Comparison of ENCODE assay signal across 27 mouse cellular contexts in genomic region chr1:154861416-154861815, GRCm38 (mm10). TPM values are rescaled to one million over a fixed set of nuclear protein-coding genes. Genes with fewer than 3 reads are reported as not detected.
A peak's percentile ranks its signal among the peaks of the same experiment; 100 is the strongest.
DNase-seq lines count a peak whose midpoint lies in the region; ATAC-seq and TF ChIP-seq lines count a peak whose summit lies in the region.
"Had no signal": no experiment of that assay in that cellular context is flagged by ENCODE, and none has a peak within 500 bp of the region (broad histone marks: within the 10 kb centered on the region; RNA-seq: fewer than 3 reads in every experiment).

No protein-coding gene starts in this region.

- no peak overlapping the region for H3K4me2 ChIP-seq in forebrain, postnatal 0 days (ENCODE audit: low read depth)
- H3K4me2 ChIP-seq in forebrain, embryonic 13.5 days: no peak overlapping the region
- H3K4me2 ChIP-seq in midbrain, postnatal 0 days (ENCODE audit: low read depth, low read length, poor library complexity, severe bottlenecking): no peak overlapping the region
- no peak overlapping the region for H3K4me2 ChIP-seq in midbrain, embryonic 13.5 days (replicated peaks)
- H3K4me2 ChIP-seq in heart, embryonic 11.5 days: no peak overlapping the region
- H3K4me2 ChIP-seq: heart, embryonic 13.5 days; hindbrain, embryonic 13.5 days; limb, embryonic 15.5 days; lung, embryonic 15.5 days; neural tube, embryonic 12.5 days had no signal

- H3K36me3 ChIP-seq in forebrain, postnatal 0 days (ENCODE audit: insufficient read depth): no peaks in the 10 kb centered on the region
- no peaks in the 10 kb centered on the region for H3K36me3 ChIP-seq in forebrain, embryonic 13.5 days (ENCODE audit: poor library complexity, severe bottlenecking)
- no peaks in the 10 kb centered on the region for H3K36me3 ChIP-seq in midbrain, postnatal 0 days (ENCODE audit: insufficient read depth, low read length)
- H3K36me3 ChIP-seq in midbrain, embryonic 13.5 days: no peaks in the 10 kb centered on the region
- H3K36me3 ChIP-seq in heart, embryonic 11.5 days (ENCODE audit: control insufficient read depth, insufficient read depth, low read length): no peaks in the 10 kb centered on the region
- H3K36me3 ChIP-seq: heart, embryonic 13.5 days; hindbrain, embryonic 13.5 days; limb, embryonic 15.5 days; lung, embryonic 15.5 days; neural tube, embryonic 12.5 days had no signal

- H3K9ac ChIP-seq in forebrain, postnatal 0 days: no peak overlapping the region
- no peak overlapping the region for H3K9ac ChIP-seq in forebrain, embryonic 13.5 days
- no peak overlapping the region for H3K9ac ChIP-seq in midbrain, postnatal 0 days (replicated peaks; ENCODE audit: low read length, poor library complexity, severe bottlenecking)
- no peak overlapping the region for H3K9ac ChIP-seq in midbrain, embryonic 13.5 days (replicated peaks)
- no peak overlapping the region for H3K9ac ChIP-seq in heart, embryonic 11.5 days (ENCODE audit: low read depth, low read length)
- H3K9ac ChIP-seq: heart, embryonic 13.5 days; hindbrain, embryonic 13.5 days; limb, embryonic 15.5 days; liver, embryonic 14.5 days; lung, embryonic 15.5 days; neural tube, embryonic 12.5 days had no signal

- H3K4me3 ChIP-seq in forebrain, postnatal 0 days (ENCODE audit: low read depth, low read length): no peak overlapping the region
- H3K4me3 ChIP-seq in forebrain, embryonic 13.5 days: no peak overlapping the region
- H3K4me3 ChIP-seq in midbrain, postnatal 0 days (ENCODE audit: low read depth, low read length): no peak overlapping the region
- no peak overlapping the region for H3K4me3 ChIP-seq in midbrain, embryonic 13.5 days (replicated peaks)
- no peak overlapping the region for H3K4me3 ChIP-seq in heart, embryonic 11.5 days (ENCODE audit: low read depth, low read length)
- H3K4me3 ChIP-seq: heart, embryonic 13.5 days; hindbrain, embryonic 13.5 days; limb, embryonic 15.5 days; lung, embryonic 15.5 days; megakaryocyte, embryonic 14.5 days; neural tube, embryonic 12.5 days had no signal

- 70% methylated on average over 9 of the region's 9 CpGs for WGBS in forebrain, postnatal 0 days
- 81% methylated on average over 9 of the region's 9 CpGs for WGBS in forebrain, embryonic 13.5 days
- WGBS in midbrain, postnatal 0 days: 71% methylated on average over 9 of the region's 9 CpGs
- 79% methylated on average over 9 of the region's 9 CpGs for WGBS in midbrain, embryonic 13.5 days
- WGBS in heart, embryonic 11.5 days (ENCODE audit: insufficient replicate concordance): 73% methylated on average over 9 of the region's 9 CpGs

- H3K4me1 ChIP-seq in forebrain, postnatal 0 days (ENCODE audit: insufficient read depth): no peaks in the 10 kb centered on the region
- no peaks in the 10 kb centered on the region for H3K4me1 ChIP-seq in forebrain, embryonic 13.5 days
- H3K4me1 ChIP-seq in midbrain, postnatal 0 days (ENCODE audit: insufficient read depth, low read length): no peaks in the 10 kb centered on the region
- no peaks in the 10 kb centered on the region for H3K4me1 ChIP-seq in midbrain, embryonic 13.5 days (replicated peaks)
- no peaks in the 10 kb centered on the region for H3K4me1 ChIP-seq in heart, embryonic 11.5 days (ENCODE audit: control insufficient read depth, insufficient read depth, low read length)
- H3K4me1 ChIP-seq: heart, embryonic 13.5 days; hindbrain, embryonic 13.5 days; limb, embryonic 15.5 days; lung, embryonic 15.5 days; megakaryocyte, embryonic 14.5 days; neural tube, embryonic 12.5 days had no signal

- no peaks in the 10 kb centered on the region for H3K9me3 ChIP-seq in forebrain, postnatal 0 days (ENCODE audit: low read length)
- H3K9me3 ChIP-seq in forebrain, embryonic 13.5 days (replicated peaks): no peaks in the 10 kb centered on the region
- no peaks in the 10 kb centered on the region for H3K9me3 ChIP-seq in midbrain, postnatal 0 days (ENCODE audit: low read length)
- H3K9me3 ChIP-seq in midbrain, embryonic 13.5 days: no peaks in the 10 kb centered on the region
- H3K9me3 ChIP-seq in heart, embryonic 11.5 days (replicated peaks; ENCODE audit: control insufficient read depth, low read length): no peaks in the 10 kb centered on the region
- H3K9me3 ChIP-seq: heart, embryonic 13.5 days; hindbrain, embryonic 13.5 days; limb, embryonic 15.5 days; lung, embryonic 15.5 days; neural tube, embryonic 12.5 days had no signal

- DNase-seq in forebrain, postnatal 0 days: no peak
- peak; percentile 52 for DNase-seq in midbrain, postnatal 0 days (ENCODE audit: low spot score)
- peak; percentile 85 to 86 for DNase-seq in cerebellum, postnatal 10 days
- no peak for DNase-seq in urinary bladder, postnatal 36 days (ENCODE audit: low spot score in 2 of 2)
- DNase-seq: adrenal gland, postnatal 10 days; gastrocnemius, postnatal 10 days; heart, adult 18-20 months; heart, postnatal 14 days; kidney, postnatal 36 days; layer of hippocampus, adult 9-11 months; lung, postnatal 36 days; midbrain, embryonic 14.5 days; retina, postnatal 1 day; right cerebral cortex, postnatal 25 days; spleen, adult 18-20 months had no signal

- no peak overlapping the region for H3K27ac ChIP-seq in forebrain, postnatal 0 days (ENCODE audit: low read depth, low read length)
- H3K27ac ChIP-seq in forebrain, embryonic 13.5 days: no peak overlapping the region
- no peak overlapping the region for H3K27ac ChIP-seq in midbrain, postnatal 0 days (ENCODE audit: low read depth, low read length)
- no peak overlapping the region for H3K27ac ChIP-seq in midbrain, embryonic 13.5 days
- no peak overlapping the region for H3K27ac ChIP-seq in heart, embryonic 11.5 days (ENCODE audit: low read depth, low read length)
- H3K27ac ChIP-seq: heart, embryonic 13.5 days; hindbrain, embryonic 13.5 days; limb, embryonic 15.5 days; liver, embryonic 14.5 days; lung, embryonic 15.5 days; neural tube, embryonic 12.5 days had no signal

- TF ChIP-seq CTCF in forebrain, postnatal 0 days (IDR thresholded peaks at IDR 0.05; ENCODE audit: low read depth): no peak
- TF ChIP-seq CTCF in midbrain, postnatal 0 days (IDR thresholded peaks at IDR 0.05): no peak

- ATAC-seq in forebrain, postnatal 0 days: peak; percentile 36; the same call in 1 of the 2 replicates
- no peak for ATAC-seq in forebrain, embryonic 13.5 days
- no peak for ATAC-seq in midbrain, postnatal 0 days (ENCODE audit: low FRiP score)
- ATAC-seq in midbrain, embryonic 13.5 days: no peak
- ATAC-seq in heart, embryonic 11.5 days (replicated peaks; ENCODE audit: insufficient number of reproducible peaks, low FRiP score, low TSS enrichment): no peak
- ATAC-seq: forebrain, embryonic 14.5 days; intestine, embryonic 16.5 days had no signal

- no peaks in the 10 kb centered on the region for H3K27me3 ChIP-seq in forebrain, postnatal 0 days (ENCODE audit: insufficient read depth, low read length)
- no peaks in the 10 kb centered on the region for H3K27me3 ChIP-seq in forebrain, embryonic 13.5 days
- no peaks in the 10 kb centered on the region for H3K27me3 ChIP-seq in midbrain, postnatal 0 days (ENCODE audit: insufficient read depth, low read length)
- H3K27me3 ChIP-seq in midbrain, embryonic 13.5 days: no peaks in the 10 kb centered on the region
- no peaks in the 10 kb centered on the region for H3K27me3 ChIP-seq in heart, embryonic 11.5 days (ENCODE audit: control insufficient read depth, insufficient read depth, low read length)
- H3K27me3 ChIP-seq: heart, embryonic 13.5 days; hindbrain, embryonic 13.5 days; limb, embryonic 15.5 days; lung, embryonic 15.5 days; megakaryocyte, embryonic 14.5 days; neural tube, embryonic 12.5 days had no signal

RNA-seq across cellular contexts. Expression of gene Cacna1e, which starts 22.9 kb away (rescaled TPM):
- 52.2 and 74.0 TPM in 2 replicates for total RNA-seq in forebrain, postnatal 0 days (2014; rRNA removed)
- 3.5 and 7.2 TPM in 2 replicates for polyA plus RNA-seq in forebrain, postnatal 0 days (2015; fragmentation: Nextera tagmentation; extraction: Ambion mirVana)
- polyA plus RNA-seq in forebrain, embryonic 13.5 days (2015; fragmentation: Nextera tagmentation; extraction: Ambion mirVana): 5.8 and 6.3 TPM in 2 replicates
- 68.4 and 76.9 TPM in 2 replicates for total RNA-seq in midbrain, postnatal 0 days (2014; rRNA removed)
- 7.6 and 10.3 TPM in 2 replicates for polyA plus RNA-seq in midbrain, postnatal 0 days (2015; fragmentation: Nextera tagmentation; extraction: Ambion mirVana)
- 8.0 and 8.6 TPM in 2 replicates for polyA plus RNA-seq in midbrain, embryonic 13.5 days (2015; fragmentation: Nextera tagmentation; extraction: Ambion mirVana)
- 0.32 and 0.66 TPM in 2 replicates for polyA plus RNA-seq in heart, embryonic 11.5 days (2014; fragmentation: Nextera tagmentation; extraction: Ambion mirVana)

Comparison
In these comparisons a context has a peak if more than half of its experiments do, and no peak if none do; other contexts are left out.
1. DNase-seq: peak in midbrain, postnatal 0 days (single experiment) and cerebellum, postnatal 10 days (2 of 2); none in forebrain, postnatal 0 days (single experiment) and urinary bladder, postnatal 36 days (0 of 2).